Mouse (Mus musculus): ENCODE data around the gene Ccdc191.

The Ccdc191 gene

GRCm38 (mm10) chr16:43889208-43890004 is at the start of gene Ccdc191:
Gene Ccdc191 (plus strand): TSS chr16:43889800.
- peak; percentile 99 for DNase-seq (ENCODE audit: low spot score)

- DNase-seq (ENCODE audit: low spot score): no peak
Measured at GRCm38 (mm10) chr16:43841236-43841635, 48.4 kb upstream of the Ccdc191 start.

GRCm38 (mm10) chr16:43849839-43850238 is 39.8 kb upstream of the Ccdc191 start:
- DNase-seq (ENCODE audit: low spot score): no peak

GRCm38 (mm10) chr16:43858941-43859476 is 30.6 kb upstream of the Ccdc191 start:
- DNase-seq (ENCODE audit: low spot score): no peak

GRCm38 (mm10) chr16:43860624-43861023 is 29.0 kb upstream of the Ccdc191 start:
- DNase-seq (ENCODE audit: low spot score): no peak

GRCm38 (mm10) chr16:43869805-43870204 is 19.8 kb upstream of the Ccdc191 start:
- no peak for DNase-seq (ENCODE audit: low spot score)

- DNase-seq (ENCODE audit: low spot score): no peak
Measured at GRCm38 (mm10) chr16:43871419-43871818, 18.2 kb upstream of the Ccdc191 start.

- no peak for DNase-seq (ENCODE audit: low spot score)
Measured at GRCm38 (mm10) chr16:43879769-43880168, 9.8 kb upstream of the Ccdc191 start.

- DNase-seq (ENCODE audit: low spot score): no peak
Measured at GRCm38 (mm10) chr16:43881636-43882035, 8.0 kb upstream of the Ccdc191 start.

- DNase-seq (ENCODE audit: low spot score): no peak
Measured at GRCm38 (mm10) chr16:43882329-43882728, 7.3 kb upstream of the Ccdc191 start.

GRCm38 (mm10) chr16:43890005-43890336 is 371 bp downstream of the Ccdc191 start:
- DNase-seq (ENCODE audit: low spot score): no peak

- DNase-seq (ENCODE audit: low spot score): no peak
Measured at GRCm38 (mm10) chr16:43890747-43891336, 1.2 kb downstream of the Ccdc191 start.

GRCm38 (mm10) chr16:43894501-43894900 is 4.9 kb downstream of the Ccdc191 start:
- no peak for DNase-seq (ENCODE audit: low spot score)

GRCm38 (mm10) chr16:43900138-43900537 is 10.5 kb downstream of the Ccdc191 start:
- DNase-seq (ENCODE audit: low spot score): no peak

GRCm38 (mm10) chr16:43900571-43900970 is 11.0 kb downstream of the Ccdc191 start:
- no peak for DNase-seq (ENCODE audit: low spot score)

GRCm38 (mm10) chr16:43908881-43909280 is 19.3 kb downstream of the Ccdc191 start:
- no peak for DNase-seq (ENCODE audit: low spot score)

- DNase-seq (ENCODE audit: low spot score): no peak
Measured at GRCm38 (mm10) chr16:43918867-43919266, 29.3 kb downstream of the Ccdc191 start.

GRCm38 (mm10) chr16:43922024-43922423 is 32.4 kb downstream of the Ccdc191 start:
- DNase-seq (ENCODE audit: low spot score): no peak

GRCm38 (mm10) chr16:43922630-43923029 is 33.0 kb downstream of the Ccdc191 start:
- no peak for DNase-seq (ENCODE audit: low spot score)

- no peak for DNase-seq (ENCODE audit: low spot score)
Measured at GRCm38 (mm10) chr16:43925001-43925558, 35.5 kb downstream of the Ccdc191 start.

- no peak for DNase-seq (ENCODE audit: low spot score)
Measured at GRCm38 (mm10) chr16:43925846-43926245, 36.2 kb downstream of the Ccdc191 start.

GRCm38 (mm10) chr16:43926341-43926859 is 36.8 kb downstream of the Ccdc191 start, which contains the start of gene Qtrt2:
Gene Qtrt2 (minus strand): TSS chr16:43926809.
- DNase-seq (ENCODE audit: low spot score): no peak

- DNase-seq (ENCODE audit: low spot score): no peak
Measured at GRCm38 (mm10) chr16:43930577-43930976, 41.0 kb downstream of the Ccdc191 start.

Data from layer of hippocampus, adult 9-10 months (tissue).